Mouse (Mus musculus) ovary, postnatal 36 days (tissue): Measurements from ENCODE around the gene Gpr15.

Experiments used
- DNase-seq: peaks from one replicate; pipeline ENCODE4 v3.0.0; 2022; ENCODE audit warnings: low spot score, mixed read lengths

The Gpr15 gene

DNA sequence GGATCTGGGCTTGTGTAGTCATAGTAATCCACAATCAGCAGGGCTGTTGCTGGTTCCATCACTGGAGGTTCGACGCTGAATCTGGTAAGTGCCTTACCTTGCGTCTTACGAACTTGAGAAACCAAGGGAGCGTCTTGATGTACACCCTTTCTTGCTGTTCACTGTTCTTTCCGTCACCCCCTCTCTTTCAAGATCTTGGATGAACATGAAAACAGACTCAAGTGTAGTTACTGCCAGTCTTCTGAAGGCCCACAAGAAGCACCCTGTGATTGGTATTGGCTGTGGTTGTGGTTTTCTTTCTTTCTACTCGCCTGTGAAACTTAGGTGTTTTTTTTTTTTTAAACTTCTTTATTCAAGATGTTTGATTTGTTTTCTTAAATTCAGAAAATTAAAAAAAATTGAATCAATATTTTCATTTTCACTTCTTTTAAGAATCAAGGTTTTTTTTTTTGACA is at the start of gene Gpr15:
TSS of gene Gpr15 (minus strand) at position 405 of the 455 bp plus-strand sequence.
- DNase-seq: no peak

DNA sequence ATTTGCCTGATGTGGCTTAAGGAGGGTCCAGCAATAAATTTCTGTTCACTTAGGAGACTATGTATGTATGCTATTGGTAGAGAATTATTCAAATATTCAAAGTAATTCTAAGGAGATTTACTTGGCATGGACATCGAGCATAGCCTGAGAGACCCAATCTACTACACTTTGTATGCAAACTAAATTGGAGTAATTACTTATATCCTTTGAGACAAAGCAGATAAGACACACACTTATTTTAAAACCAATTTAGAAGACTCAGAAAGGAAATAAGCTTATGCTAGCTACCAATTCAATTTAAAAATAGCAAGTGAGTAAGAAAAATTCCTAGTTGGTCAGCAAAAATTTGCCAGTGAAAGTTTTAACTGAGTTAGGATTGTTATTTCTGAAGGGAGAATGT is 44.2 kb upstream of the Gpr15 start, which contains the start of gene Olfr172:
TSS of gene Olfr172 (minus strand) at position 101 of the 400 bp plus-strand sequence.
- DNase-seq: no peak

DNA sequence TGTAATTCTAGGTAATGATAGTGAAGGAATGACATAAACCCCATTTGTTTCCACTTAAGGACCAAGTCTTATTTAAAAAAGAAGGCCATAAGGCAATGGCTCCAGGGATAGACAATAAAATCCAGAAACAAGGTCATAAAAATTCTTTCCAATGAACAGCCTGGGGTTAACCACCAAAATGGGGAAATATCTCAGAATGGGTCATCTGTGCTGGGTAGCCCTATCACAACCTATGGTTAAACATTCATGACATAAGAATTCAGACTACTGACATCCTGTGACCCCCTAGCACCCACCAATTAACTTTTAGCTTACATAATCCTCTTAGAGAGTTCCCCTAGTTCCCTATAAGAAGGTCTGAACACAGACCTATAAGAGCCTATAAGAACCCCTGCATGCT is 37.3 kb upstream of the Gpr15 start:
- no peak for DNase-seq

DNA sequence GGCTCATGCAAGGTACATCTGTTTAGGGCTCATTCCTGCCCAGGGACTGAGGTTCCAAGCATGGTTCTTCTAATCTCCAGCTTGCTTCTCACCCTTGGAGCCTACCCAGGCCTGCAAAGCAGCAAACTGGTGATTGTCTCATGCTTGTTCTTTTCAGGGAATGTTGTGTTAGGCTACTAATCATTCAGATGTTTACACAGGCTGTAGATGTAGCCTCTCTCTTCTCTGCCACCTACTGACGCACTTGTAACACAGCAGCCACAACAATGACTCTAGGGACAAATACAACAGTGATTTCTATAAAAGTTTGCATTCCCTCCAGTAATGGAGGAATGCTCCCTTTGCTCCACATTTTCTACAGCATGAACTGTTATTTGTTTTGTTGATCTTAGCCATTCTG is 32.4 kb upstream of the Gpr15 start:
- no peak for DNase-seq

DNA sequence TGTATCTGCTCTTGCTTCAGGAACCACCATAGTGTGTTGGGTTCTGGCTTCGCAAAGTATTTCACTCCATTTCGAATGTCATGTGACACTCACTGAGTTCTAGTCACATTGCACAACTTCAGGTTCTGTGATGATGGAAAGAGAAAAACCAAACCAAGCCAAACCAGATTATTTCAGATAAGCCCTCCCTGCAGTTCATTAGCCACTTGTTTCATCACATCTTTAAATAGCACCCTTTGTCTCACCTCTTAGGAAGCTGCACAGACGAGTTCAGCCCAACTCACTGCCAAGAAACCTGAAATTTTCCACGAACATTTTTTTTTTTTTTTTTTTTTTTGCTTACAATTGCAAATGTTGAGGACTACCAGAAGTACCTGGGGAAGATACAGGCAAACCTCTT is 27.8 kb upstream of the Gpr15 start:
- no peak for DNase-seq

DNA sequence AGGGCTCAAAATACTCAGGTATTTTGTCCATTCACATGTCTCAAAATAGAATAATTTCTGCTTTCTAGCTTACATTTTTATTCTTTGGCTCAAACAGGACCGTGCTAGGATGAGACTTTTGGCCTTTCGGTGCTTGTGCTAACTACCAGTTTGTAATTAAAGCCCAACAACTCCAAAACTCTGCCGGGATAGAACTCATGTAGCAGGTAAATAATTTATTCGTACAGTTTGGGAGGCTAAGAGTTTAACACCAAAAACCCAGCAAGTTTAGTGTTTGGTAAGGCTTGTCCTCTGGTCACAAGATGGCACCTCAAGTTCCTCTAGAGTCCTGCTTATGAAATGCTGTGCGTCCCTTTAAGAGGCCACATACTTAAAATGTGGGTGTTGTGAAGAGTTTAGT is 21.9 kb upstream of the Gpr15 start:
- no peak for DNase-seq

DNA sequence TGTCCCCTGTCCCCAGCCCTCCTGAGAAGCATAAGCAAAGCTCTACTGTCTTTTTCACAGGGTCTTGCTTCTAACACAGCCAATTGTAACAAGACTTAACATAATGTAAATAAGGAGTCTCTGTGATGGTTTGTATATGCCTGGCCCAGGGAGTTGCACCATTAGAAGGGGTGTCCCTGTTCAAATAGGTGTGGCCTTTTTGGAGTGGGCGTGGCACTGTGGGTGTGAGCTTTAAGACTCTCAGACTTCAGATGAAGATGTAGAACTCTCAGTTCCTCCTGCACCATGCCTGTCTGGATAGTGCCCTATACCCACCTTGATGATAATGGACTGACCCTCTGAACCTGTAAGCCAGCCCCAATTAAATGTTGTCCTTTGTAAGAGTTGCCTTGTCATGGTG is 19.9 kb upstream of the Gpr15 start:
- DNase-seq: no peak

DNA sequence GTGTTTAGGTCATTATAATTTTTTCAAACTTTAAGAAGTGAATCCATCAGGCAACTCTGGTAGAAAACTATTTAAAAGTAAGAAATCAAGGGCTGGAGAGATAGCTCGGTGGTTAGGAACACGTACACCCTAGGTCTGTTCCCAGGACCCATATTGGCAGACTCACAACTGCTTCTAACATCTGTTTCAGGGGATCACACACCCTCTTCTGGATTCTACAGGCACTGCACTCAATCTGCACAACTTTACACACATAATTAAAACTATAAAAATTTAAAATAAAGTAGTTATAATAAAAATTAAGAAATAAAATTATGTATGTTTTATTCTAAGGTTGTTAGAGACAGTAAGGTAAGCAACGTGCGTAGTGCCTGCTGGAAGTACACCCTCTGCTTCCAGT is 19.3 kb upstream of the Gpr15 start:
- no peak for DNase-seq

DNA sequence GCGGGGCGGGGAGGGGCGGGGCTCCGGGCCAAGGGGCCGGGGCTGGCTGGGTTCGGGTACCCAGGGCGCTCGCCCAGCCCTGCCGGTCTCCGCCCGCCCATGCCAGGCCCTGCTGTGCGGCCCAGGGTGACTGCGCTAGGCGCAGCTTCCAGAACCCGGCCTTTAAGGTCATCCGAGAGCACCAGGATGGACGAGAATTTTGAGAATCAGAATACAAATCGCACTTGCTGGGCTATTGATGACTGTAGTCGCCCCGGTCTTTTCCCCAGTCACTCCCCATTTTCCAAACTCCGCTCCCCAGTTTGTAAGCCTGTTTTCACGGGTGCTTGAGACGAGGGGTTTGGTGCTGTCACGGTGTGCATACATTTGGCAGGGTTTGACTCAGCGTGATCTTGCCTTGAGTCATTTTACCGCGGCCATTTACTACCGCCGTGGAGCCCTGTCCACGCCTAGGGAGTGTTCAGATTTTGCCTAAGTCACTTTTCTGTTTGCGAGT is 9.4 kb upstream of the Gpr15 start:
- no peak for DNase-seq

DNA sequence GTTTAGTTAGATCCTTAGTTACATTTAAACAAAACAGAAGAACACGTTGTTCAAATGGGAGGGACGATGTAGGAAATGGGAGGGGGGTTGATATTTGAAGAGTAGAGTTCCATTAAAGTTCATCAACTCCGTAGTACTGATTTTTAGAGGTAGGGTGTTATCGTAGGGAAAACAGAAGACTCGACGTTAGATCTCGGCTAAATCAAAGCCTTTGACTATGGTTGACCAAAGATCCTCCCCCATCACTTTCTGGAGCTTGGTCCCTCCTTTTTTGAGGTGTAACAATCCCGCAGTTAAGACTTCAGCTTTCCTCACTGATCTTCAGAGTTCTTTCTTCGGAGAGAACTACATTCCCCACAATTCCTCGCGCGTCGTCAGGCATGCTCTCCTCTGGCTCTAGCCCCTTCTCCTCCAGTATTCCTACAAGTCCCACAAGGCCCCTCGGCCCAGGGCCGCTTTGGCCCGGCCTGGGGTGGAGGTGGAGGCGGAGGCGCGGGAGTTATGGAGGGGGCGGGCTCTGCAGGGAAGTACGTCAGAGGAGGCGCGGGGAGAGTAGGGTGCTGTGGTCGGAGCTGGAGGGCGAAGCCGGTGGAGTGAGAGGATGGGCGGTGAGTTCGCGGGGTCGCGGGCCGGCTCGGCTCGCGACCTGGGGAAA is 8.7 kb upstream of the Gpr15 start, which contains the start of gene Cldnd1:
TSS of gene Cldnd1 (plus strand) at position 434 of the 655 bp plus-strand sequence.
- peak; percentile 95 for DNase-seq

DNA sequence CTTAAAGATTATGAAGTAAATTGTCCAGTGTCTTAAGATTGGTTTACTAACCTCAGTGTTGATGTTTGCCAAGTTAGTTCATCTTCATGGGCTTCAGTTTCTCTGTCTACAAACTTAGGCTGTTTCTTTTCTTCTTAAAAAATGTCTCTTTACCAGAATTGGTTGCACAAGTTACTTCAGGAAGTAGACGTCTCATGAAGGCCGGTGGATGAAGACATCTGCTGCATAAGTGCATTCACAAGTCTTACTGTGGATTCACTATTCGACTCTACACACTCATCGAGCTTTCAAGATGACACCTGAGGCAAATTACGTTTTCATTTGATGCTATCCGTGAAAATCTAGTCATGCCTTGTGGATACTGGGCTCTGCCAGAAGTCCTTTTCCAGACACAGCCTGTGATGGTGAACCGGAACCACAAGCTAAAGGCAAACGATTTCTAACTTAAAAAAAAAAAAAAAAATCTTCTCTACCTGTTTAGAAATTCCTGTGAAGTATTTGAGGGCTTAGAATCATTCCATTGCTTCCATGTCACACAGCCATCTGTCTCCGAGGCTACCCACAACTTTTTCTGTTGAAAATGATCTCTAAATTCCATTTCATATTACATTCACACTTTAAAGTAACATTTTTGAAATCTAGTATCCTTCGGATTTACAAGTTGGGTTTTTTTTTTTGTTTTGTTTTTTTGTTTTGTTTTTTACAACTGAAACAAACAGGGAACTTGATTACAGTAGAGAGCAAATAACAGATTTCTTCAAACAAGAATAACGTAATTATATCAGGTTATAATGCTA is 8.0 kb upstream of the Gpr15 start:
- DNase-seq: no peak

DNA sequence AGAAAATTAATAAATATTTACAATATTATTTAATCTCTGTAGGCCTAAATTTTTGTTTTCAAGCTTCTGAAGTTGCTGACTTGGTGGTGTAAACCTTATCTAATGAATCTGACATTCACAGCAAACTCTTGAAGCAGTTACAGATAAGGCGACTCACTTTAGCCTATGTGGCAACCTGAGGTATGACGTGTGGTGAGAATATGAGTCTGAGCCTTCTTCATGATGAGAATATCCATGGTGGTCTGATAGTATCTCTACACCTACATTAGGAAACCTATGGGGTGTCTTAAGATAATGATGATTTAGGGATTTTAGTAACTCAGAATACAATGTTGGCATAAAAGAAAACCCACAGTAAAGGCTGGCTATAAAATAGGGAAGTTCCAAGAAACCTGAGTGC is 3.4 kb upstream of the Gpr15 start:
- DNase-seq: no peak

DNA sequence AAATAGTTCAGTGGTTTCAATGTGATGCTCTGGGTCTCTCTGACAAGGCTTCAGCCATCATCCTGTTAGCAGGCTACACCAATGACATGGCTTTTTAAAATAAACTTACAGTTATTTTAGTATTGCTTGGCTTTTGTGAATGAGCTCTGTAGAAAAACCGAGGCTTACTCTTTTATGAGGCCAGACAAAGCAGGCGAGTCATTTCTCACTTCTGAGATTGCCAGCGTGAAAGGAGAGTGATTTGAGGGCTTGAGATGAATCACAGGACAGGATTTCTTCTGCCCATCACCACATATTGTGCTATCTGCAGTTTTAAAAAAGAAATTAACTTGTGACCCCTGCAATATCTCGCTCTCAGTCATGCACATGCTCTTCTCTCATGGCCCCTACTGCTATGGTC is 3.9 kb downstream of the Gpr15 start:
- DNase-seq: no peak

DNA sequence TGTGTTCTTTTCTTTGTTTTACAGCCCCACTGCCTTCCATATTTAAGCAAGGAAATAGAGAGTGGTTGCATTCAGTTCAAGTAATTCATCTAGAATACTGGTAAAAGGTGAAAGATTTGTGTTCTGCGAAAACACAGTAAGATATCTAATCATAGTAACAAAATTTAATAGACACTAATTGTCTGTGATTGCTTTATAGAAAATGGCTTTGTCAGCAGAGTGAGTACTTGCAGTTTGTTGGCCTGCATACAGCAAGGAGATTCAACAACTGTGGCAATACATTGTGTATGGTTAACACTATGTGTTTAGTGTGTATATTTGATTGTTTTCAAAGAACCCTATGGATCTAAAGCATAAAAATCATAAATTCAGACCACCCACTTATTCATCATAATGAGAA is 5.7 kb downstream of the Gpr15 start:
- no peak for DNase-seq

DNA sequence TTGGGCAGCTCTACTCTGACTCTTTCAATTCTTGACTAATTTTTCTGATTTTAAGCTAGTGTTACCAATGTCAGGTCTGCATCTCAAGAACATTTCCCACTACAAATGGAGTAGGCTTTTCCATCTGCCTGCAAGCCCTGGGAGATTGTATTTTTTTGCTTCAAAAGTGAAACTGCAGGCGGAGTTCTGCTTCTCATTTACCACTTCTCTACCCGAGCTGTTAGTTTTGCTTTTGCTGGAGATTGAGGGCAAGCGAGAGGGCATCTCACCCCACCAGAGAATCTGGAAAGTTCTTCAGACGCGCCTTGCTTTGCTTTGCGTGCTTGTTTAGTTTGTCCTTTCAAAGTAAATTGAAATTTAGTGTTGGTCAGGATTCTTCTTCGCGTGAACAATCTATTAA is 6.6 kb downstream of the Gpr15 start:
- DNase-seq: no peak

DNA sequence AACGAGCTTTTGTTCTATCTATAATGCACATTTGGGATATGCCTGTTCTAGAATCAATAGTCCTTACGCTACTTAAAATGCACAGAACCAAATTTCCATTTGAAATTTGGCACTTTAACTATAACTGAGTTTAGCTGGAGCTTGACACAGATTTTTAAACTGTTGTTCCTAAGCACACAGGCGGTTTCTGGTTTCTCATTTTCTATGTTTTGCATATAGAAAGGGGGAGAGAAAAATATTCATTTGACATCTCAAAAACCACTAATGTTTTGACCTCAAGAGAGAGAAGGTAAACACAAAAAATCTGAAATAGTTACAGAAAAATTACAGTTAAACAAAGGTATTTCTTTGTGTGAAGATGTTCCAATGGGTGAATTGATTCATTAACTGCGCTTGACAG is 9.3 kb downstream of the Gpr15 start:
- DNase-seq: no peak

DNA sequence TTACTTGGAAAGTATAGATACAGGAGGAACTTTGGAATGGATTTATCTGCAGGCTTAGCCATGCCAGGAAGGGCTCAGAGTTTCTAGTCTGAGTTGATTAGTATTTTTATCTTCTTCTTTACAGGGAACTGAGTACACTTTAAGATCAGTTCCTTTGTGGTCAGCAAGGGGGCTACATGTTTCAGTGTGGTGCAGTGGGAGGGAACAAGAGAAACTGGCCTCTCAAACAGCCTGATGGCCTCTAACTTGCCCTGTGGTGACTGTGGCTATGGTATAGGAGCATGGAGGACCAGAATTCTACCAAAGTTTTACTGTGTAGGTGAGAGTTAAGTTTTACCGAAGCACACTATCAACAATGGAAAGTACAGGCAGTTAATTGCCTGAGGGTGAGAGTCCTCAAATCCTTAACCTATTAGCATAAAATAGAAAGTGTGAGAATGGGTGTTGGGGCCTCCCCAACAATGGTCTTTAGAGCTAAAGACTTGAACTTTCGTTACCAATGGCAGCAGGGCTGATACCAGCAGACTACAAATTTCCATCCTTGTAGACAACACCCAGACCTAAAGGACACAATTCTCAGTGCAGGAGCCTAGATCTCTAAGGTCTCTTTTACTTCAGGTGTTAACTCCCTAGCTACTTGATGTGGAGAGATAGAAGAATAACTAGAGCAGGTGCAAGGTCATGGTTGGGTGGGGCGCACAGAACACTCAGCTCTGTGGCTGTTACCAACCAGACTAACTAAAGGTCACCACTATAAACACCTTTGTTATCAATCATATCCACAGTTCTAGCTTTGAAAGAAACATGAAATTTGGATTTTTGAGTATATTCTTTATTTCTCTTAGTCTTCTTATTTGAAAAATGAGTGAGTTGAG is 10.0 kb downstream of the Gpr15 start:
- no peak for DNase-seq

DNA sequence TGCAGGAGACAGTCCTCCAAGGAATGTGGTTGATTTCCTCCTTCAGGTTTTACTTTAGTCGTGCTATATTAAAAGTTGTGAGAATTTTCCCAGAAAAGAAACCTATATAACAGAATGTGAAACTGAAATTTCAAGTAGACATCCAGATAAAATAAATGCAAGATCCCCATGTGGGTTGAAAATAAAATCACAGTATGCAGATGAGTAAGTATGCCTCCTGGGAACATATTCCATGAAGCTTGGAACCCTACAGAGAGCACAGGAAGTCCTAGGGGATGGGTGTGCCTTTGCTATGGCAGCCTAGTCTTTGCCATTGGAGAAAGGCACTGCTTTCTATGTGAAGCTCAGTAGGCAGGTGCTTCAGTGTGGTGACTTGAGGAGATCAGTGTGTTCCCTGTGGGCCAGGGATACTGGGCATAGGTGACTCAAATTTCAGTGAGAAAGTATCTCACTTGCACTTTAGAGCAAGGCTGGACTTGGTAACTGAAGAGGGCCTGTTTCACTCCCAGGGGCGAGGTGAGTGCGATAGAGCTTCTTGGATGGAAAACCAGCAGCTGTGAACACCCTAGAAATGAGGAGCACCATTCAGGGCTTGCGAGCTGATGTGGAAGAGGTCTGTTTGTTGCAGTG is 11.5 kb downstream of the Gpr15 start:
- DNase-seq: no peak

DNA sequence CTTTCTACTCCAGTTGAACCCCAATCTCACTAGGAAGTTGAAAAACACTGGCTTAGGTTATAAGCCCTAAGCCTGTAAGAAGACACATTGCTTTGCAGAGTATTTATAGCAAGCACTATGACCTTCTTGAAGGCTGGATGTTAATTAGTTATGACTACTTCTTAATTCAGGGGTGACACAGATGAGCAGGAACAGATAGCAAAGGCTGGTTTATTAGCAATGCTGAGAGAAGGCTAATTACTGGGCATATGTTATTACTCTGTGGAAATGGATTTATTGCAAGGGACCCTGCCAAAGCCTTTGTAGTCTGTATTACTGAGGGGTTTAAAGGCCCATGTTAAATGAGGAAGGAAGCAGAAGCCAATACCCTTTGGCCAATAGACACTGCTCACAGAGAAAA is 13.9 kb downstream of the Gpr15 start:
- no peak for DNase-seq

DNA sequence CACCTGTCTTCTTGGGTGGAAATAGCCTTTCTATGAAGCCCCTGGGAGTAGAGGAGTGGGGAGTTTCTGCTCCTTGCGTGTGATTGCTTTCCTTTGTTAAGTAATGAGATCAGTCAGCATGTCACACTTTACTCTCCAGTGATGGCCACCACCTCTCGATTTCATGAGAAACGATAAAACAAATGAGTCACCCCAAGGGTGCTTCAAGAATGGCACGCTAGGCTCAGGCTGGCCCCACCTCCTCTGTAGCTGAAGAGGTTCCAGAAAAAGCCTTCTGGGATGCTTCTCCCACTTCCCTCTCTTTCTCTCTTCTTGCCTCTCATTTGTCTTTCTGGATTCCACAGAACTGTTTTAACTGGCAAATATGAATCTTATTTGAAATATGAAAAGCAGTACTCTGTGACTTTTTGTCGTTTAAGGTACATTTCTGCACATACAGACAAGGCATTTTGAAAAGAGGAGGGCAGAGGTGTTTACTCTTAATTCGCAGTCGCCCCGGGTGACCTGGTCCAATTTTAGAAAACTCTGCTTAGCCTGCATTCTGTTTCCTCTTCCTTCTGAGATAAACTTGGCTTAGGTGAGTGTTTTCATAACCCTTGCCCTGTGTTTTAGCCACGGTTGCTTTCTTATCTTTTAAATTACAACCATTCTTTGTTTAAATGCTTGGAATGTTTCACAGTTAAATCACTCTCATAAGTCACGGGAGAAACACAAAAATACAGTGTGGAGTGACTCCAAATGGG is 15.3 kb downstream of the Gpr15 start:
- DNase-seq: no peak

DNA sequence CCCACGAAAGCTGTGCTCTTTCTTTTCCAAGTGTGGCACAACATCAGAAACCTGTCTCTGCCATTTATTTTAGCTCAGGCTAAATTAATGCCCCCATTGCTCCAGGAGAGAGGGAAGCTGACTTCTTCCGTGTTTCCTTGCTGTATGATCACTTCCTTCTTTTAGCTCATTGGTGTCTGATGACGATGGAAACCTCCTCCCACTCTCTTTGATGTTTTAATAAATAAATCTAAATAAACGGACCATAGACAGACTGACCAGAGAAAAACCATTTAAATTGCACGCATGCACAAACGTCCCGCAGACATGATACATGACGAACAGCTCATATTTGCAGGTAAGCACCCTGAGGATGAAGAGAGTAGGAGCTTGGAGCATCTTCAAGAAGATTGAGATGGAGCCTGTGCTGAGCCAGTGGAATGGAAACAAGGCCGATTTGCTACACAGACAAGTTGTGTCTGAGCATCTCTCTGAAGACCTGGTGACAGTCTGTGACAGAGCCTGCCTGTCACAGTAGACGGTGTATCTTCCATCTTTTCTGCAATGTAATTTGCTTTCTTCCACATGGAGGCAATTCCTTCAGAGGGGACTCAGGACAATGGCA is 16.4 kb downstream of the Gpr15 start:
- no peak for DNase-seq
